Mouse (Mus musculus) thymus, adult 2 months (tissue): Measurements from ENCODE around the gene Ccdc15.

Source experiments
- CTCF ChIP-seq: fragments of 200-500 bp; IDR thresholded peaks from 2 replicates; pipeline ENCODE4 v1.5.1; 2012; ENCODE audit warnings: mild to moderate bottlenecking, control low read depth, low read length, moderate library complexity, borderline replicate concordance; ENCODE audit not compliant: control insufficient read depth, poor library complexity, insufficient read depth; ENCODE audit errors: extremely low read depth
- POLR2A ChIP-seq: fragments of 200-500 bp; IDR thresholded peaks from 2 replicates; pipeline ENCODE4 v1.6.1; 2012; ENCODE audit warnings: mild to moderate bottlenecking, low read length, control low read depth, moderate library complexity; ENCODE audit not compliant: control insufficient read depth, poor library complexity, insufficient read depth; ENCODE audit errors: extremely low read depth

DNA sequence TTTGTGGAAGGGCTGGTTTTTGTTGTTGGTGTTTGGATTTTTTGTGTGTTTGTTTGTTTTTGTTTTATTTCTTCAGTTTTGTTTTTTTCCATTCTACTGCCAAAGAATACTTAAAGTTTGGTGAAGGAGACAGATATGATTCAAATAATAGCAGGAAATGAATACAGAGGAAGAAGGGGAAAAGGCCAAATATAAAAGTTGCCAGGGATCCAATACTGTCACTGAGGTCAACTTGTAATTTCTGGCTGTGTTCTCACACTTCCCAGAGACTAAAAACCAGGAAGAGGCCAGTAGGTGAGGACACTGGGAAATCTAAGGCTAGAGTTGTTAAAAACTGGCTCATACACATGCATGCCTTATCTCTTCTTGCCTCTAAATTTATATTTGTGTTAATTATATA, 13.9 kb upstream of the Ccdc15 start:
- TF ChIP-seq CTCF (no peak), POLR2A (no peak)
